Mouse (Mus musculus): ENCODE data around the gene Spg20. TPM values are rescaled to one million over a fixed set of nuclear protein-coding genes. Genes with fewer than 3 reads are reported as not detected.

Gene Spg20
- total RNA-seq, 2 experiments from 2014 or later = 14.5 to 15.1 TPM

GRCm38 (mm10) chr3:55144916-55145315 lies 33.0 kb downstream of the Spg20 start:
- no peak for DNase-seq
- intact Hi-C loops (cut with DNase I) = no loop called here

GRCm38 (mm10) chr3:55146441-55146840 lies 34.5 kb downstream of the Spg20 start:
- intact Hi-C loops (cut with DNase I) = no loop called here
- no peak for DNase-seq

GRCm38 (mm10) chr3:55147156-55147555 lies 35.2 kb downstream of the Spg20 start:
- DNase-seq = no peak

GRCm38 (mm10) chr3:55148091-55148490 lies 36.2 kb downstream of the Spg20 start:
- intact Hi-C loops (cut with DNase I) = no loop called here
- no peak for DNase-seq

More at GRCm38 (mm10) chr3:55147156-55147555, 35.2 kb downstream of the Spg20 start:
- intact Hi-C loops (cut with DNase I) = no loop called here

DNA sequence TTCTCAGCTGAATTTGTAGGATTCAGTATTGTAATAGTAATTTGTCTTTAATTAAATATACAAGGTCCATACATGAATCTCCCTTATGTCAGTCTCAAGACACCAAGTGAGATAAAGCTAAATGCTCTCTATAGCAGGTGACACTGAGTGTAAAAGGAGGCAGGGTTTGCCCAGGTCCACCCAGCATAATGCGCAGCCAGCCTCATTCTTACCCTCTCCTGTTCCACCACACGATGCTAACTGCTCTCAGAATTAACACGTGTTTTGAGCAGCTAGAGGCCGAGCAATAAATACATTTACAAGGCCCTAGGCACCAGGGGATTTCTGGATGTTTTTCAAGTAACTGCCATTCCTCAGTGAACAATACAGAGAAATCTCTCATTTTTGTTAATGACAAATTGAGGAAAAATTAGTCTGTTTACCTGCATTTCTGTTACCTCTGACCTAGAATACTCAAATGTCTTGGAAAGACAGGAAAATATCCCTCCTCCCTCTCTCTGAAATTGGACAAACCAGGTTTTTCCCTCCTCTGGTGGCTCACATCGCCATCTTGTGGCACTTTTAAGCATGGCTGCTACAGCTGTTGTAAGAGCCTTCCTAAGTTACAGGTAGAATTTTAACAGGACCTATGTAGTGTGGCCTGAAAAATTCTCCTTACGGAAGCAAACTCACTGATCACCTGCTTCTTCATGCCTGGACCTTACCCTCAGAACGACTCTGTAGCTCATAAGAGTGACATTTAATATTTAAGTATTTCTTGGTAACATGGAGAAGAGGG lies 39.9 kb downstream of the Spg20 start:
- intact Hi-C loops (cut with DNase I) = loop anchor here (1.0 to 10.0 kb wide), 4 partner anchors 72 to 335 kb away; partner anchors contain the start of gene Dclk1
- peak; percentile 69 for DNase-seq

DNA sequence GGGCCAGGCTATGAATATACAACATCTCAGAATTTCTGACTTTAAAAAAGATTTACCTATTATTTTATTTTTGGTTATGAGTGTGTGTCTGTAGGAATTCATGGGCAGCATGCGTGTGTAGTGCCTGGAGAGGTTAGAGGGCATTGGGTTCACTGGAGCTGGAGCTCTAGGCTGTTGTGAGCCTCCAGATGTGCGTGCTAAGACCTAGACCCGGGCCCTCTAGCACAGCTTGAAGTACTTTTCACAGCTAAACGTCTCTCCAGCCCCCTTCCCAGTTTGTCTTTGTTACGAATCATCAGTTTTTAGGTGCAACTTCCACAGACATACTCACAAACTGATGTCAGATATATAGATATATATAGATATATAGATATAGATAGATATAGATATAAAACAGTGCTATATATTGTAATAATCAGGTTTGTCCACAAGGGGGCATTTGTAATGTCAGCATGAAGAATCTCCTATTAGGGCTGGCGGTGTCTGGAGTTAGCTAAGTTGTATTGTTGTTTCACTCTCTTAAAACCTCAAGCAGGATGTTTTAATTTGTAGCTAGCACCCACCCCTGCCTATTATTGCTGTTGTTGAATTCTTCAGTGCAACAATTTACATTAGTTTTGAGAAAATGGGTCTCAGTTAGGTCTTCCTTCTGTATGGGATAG lies 40.9 kb downstream of the Spg20 start:
- intact Hi-C loops (cut with DNase I) = loop anchor here (1.0 to 10.0 kb wide), 4 partner anchors 73 to 336 kb away; partner anchors contain the start of gene Dclk1
- no peak for DNase-seq

DNA sequence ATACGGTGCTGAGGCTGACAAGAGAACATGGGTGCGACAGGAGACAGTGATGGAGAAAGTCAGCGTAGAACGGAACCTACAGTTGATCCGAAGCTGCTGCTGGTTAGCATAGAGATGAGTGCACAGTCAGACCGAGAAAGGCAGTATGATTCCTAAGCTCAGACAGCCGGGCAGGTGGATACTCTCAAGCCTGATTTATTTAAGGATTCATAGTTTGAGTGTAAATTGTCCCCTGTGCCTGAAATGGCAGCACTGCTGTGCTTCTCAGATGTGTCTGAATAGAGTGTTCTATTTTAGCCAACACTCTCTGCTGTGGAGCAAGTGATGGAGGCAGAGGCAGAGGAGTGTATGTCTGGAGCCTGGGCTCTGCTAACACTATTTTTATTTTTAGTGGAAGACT lies 42.3 kb downstream of the Spg20 start:
- DNase-seq = no peak
- intact Hi-C loops (cut with DNase I) = loop anchor here (5.0 to 10.0 kb wide), 3 partner anchors 91 to 337 kb away; partner anchors contain the start of gene Dclk1

GRCm38 (mm10) chr3:55157413-55157812 lies 45.5 kb downstream of the Spg20 start:
- intact Hi-C loops (cut with DNase I) = loop anchor here (10.0 kb wide), 1 partner anchor 87 kb away; the partner anchor contains the start of gene Dclk1
- DNase-seq = peak; percentile 38

DNA sequence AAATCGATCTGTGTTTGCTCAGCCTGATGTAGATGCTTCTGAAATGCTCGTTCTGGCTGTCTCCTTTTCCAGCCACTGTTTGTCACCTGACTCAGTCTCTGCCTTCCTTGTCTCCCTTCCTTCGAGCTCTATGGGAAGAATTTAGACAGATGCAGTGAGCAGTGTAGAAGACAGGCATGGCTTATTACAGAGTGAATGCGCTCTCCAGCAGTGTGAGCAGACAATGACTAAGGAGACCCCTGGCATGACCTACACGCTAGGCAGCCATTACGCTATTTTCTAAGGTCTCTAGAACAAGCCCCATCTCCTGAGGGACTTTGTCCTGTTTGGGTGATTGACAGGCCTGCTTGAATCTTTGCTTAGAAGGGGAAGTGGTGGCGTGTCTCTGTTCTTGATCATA lies 49.2 kb downstream of the Spg20 start:
- DNase-seq = no peak
- intact Hi-C loops (cut with DNase I) = no loop called here

GRCm38 (mm10) chr3:55163510-55163909 lies 51.6 kb downstream of the Spg20 start:
- no peak for DNase-seq
- intact Hi-C loops (cut with DNase I) = no loop called here

DNA sequence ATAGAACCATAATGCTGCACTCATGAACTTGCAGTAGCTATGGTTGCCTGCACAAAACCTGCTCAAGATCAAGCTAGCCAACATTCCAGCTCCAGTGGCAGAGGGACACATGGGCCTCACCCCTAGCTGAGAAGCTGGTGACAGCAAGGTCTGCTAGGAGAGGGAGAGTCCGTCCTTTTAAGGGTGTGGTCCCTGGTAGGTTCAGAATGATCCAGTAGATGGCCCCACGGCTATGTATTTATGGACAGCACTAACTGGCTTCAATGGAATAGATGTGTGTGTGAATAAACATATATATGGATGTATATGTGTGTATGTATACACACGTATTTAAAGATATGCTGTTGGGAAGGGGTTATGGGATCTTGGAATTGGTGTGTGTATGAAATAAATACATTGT lies 60.6 kb downstream of the Spg20 start:
- intact Hi-C loops (cut with DNase I) = no loop called here
- DNase-seq = no peak

DNA sequence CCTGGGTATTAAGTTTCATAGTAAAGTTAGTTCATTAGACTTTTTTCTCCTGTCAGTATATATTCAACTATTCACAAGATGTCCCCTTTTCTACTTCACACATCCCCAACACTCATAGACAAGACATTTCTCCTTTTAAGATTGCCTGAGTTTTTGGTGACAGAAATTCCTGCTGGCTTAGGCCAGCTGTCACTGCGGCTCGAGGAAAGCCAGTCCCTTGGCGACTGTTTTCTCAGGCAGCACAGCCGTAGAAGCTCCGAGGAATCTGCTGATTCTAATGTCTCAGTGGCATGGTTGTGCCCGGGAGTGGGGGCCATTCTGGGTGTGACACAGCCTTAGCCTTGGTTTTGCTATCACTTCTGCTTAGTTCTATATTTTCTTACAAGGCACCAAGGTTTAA lies 65.4 kb downstream of the Spg20 start:
- no peak for DNase-seq
- intact Hi-C loops (cut with DNase I) = no loop called here

- intact Hi-C loops (cut with DNase I) = no loop called here
- DNase-seq = no peak
Measured at GRCm38 (mm10) chr3:55181766-55182165, 69.9 kb downstream of the Spg20 start, which contains the start of gene Sohlh2. Gene Sohlh2 (plus strand): TSS chr3:55182028.

Small RNAs within 50 kb of the gene (microRNA-seq; reads per million reads assigned to microRNA genes)
- not detected for gene Gm22029

Other genes starting within 250 kb of the Spg20 start
- gene Sertm1, start 196.2 kb upstream of the Spg20 start, total RNA-seq (2021) = 10 to 100 TPM; 32.5 to 39.3 TPM
- 1 to 10 TPM; 2.4 to 3.1 TPM for gene Ccna1, start 56.6 kb upstream of the Spg20 start, total RNA-seq (2021)
- gene Ccdc169, start 25.2 kb downstream of the Spg20 start, total RNA-seq (2021) = under 1 TPM; 0.22 to 0.44 TPM
- not detected for gene Sohlh2, start 69.9 kb downstream of the Spg20 start, total RNA-seq (2021)
- 100 to 1,000 TPM; 794 to 803 TPM for gene Dclk1, start 130.3 kb downstream of the Spg20 start, total RNA-seq (2021)